Mouse (Mus musculus): ENCODE data around the gene Cdc25a.

Cdc25a gene

DNA sequence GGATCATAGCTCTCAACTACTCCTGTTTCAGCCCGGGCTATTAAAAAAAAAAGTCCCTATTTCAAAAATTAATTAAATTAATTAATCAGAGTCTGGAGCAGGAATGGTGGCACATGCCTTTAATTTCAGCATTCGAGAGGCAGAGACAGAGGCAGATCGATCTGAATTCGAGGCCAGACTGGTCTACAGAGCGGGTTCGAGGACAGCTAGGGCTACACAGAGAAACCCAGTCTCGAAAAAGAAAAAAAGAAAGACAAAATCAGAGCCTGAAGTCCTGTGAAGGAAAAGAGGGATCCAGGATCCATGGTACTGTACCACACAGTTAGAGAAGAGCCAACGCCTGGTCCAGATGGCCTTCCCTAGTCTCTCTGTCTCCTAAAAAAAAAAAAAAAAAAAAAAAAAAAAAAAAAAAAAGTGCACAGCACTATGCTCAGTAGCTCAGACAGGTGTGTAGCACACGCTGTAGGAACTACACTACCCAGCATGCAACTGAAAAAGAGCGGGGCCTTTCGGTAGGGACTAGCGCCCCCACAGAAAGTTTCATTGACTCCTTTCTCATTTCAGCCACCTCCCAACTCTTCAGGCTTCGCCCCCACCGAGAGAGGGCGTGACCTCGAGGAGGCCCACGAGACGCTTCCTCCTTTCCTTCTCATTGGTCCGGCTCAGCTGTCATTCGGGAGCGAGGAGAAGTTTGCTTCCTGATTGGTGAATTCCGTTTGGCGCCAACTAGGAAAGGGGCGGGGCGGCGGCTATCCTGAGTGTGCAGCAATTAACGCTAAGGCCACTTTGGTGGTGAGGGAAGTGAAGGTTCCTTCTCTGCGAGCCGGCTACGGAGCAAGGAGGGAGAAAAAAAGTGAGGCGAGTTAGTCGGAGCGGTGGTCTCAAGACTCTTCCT lies at the start of gene Cdc25a:
Cdc25a (plus strand) TSS at position 783 of the 895 bp plus-strand sequence.
- DNase-seq (ENCODE audit: low spot score): peak; percentile 86

DNA sequence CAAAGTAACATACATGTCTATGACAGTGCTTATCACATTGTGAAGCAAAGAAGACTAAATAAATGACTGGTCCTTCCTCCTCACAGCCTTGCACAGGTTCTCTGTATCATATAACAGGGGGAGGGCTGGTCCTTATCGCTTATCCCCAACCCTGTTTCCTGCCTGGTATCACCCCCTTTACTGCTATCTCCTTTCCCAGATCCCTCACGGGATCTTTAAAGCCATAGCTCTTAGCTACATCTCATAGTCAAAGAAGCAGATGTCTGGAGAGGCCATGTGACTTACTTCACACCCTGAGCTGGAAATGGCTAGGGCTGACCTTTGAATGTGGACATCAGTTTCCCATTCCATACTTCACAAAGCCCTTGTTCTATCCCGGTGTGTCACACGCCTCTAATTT lies 49.6 kb upstream of the Cdc25a start:
- no peak for DNase-seq (ENCODE audit: low spot score)

- no peak for DNase-seq (ENCODE audit: low spot score)
Measured at GRCm38 (mm10) chr9:109826181-109826580, 49.2 kb upstream of the Cdc25a start.

- DNase-seq (ENCODE audit: low spot score): peak; percentile 26
Measured at GRCm38 (mm10) chr9:109832391-109833087, 42.8 kb upstream of the Cdc25a start, which contains the start of gene Nme6. Gene Nme6 (plus strand): TSS chr9:109832749.

DNA sequence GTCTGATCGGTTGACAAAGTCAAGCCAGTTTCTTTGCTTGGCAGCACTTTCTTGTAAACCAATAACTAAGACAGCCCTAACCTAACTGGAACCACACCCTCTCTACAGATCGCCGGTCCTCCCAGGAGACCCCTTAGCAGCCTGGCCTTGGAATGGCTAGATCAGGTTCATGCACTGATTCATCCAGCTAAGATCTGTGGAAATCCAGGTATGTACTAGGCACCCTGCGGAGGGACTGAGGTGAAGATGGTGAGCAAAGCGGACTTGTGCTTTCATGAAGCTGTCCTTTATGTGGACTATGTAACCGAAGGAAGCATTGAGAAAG lies 42.3 kb upstream of the Cdc25a start:
- DNase-seq (ENCODE audit: low spot score): no peak

DNA sequence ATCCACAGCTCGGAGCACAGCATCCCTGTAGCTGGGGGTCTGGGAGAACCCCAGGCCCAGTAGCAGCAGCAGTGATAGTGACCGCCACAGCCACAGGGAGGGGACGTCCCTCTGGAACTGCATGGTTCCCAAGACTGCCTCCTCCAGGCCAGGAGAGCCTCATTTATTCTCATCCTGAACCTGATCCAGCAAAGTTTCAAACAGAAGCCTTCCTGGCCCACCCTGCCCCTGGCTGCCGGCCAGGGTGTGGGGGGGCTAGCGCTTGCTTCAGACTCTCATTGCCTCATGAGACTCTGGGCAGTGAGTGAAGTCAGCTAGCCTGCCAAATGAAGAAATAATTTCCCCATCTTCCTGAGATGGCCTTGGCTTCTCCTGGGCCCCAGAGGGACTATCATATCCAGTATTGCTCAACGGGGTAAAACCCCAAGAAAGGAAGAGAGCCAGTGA lies 26.0 kb upstream of the Cdc25a start, which contains the start of gene Camp:
Camp (minus strand) TSS at position 306 of the 447 bp plus-strand sequence.
- no peak for DNase-seq (ENCODE audit: low spot score)

DNA sequence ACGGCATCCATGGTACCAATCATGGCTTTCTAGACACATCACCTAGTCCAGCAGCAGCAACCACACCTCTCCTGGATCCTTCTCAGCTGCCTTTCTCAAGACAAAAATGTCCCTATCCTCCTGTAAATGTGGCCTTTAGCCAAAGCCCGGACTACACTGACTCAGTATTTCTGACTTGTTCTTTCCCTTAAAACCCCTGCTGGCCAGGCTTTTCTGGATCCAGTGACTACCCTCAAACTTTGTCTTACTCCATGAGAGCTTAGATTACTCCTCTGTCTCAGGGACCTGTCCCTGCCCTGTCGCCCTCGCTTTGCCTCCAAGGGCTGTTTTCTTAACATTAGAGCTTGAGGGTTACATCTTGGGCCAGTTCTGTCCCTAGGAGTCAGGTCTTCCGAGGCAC lies 25.3 kb upstream of the Cdc25a start:
- no peak for DNase-seq (ENCODE audit: low spot score)

- no peak for DNase-seq (ENCODE audit: low spot score)
Measured at GRCm38 (mm10) chr9:109854341-109854740, 21.0 kb upstream of the Cdc25a start.

GRCm38 (mm10) chr9:109855947-109856346 lies 19.4 kb upstream of the Cdc25a start:
- no peak for DNase-seq (ENCODE audit: low spot score)

- peak; percentile 44 for DNase-seq (ENCODE audit: low spot score)
Measured at GRCm38 (mm10) chr9:109862397-109863044, 12.9 kb upstream of the Cdc25a start.

GRCm38 (mm10) chr9:109863085-109863484 lies 12.3 kb upstream of the Cdc25a start:
- DNase-seq (ENCODE audit: low spot score): no peak

GRCm38 (mm10) chr9:109866218-109866617 lies 9.2 kb upstream of the Cdc25a start:
- DNase-seq (ENCODE audit: low spot score): no peak

DNA sequence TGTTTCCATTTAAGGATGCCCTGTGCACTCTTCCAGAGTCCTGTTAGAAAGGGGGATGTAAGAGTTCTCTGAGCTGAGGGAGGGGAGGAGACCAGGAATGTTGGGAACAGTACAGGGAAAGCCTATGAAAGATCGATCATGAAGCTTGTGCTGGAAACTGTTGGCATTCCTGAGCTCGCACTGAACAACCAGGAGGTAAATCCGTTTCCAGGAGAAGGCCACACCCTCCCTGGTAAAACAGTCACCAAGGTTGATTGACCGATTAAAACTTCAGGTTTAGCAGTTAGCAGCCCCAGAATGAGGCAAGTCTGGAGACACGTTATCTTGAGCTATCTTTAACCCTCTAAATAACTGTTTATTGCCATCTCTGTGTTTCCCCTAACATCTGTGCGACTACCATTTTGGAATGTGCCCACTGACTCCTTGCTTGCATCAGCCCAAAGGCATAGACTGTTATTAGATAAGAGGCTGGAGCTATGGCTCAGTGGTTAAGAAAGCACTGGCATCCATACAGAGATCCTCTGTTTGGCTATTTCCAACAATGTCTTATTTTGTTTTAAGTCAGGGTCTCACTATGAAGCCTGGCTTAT lies 4.3 kb upstream of the Cdc25a start:
- no peak for DNase-seq (ENCODE audit: low spot score)

DNA sequence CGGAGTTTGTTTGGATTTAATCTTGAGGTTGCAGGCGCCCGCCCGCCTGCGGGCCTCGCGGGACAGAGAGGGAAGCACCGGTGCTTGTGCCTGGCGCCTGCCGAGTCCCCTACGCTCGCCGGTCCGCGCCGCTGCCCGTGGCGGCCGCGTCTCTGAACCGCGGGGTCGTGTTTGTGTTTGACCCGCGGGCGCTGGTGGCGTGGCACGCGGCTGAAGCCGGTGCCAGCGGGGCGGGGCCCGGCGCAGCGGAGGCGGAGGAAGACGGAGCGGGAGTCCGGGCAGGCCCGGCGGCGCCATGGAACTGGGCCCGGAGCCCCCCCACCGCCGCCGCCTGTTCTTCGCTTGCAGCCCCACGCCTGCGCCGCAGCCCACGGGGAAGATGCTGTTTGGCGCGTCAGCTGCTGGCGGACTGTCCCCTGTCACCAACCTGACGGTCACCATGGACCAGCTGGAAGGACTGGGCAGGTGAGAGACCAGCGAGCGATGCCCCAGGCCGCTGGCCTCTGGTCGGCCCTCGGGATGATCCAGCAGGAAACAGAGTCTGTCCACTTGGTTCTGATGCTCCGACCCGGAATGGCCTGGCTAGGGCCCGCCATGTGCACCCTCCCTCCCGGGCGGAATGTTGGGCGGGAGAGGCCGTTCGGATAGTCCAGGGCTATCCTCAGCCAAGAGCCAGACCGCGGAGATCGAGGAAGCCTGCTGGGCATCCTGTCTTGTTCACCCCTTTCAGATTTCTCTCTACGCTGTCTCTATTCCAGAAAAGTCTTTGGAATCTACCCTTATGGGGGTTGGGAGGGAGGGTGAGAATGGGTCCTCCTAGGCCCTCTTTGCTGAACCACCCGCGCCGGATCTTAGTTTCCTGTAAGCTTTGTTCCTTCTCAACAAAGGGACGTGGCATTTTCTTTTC lies 569 bp downstream of the Cdc25a start:
- DNase-seq (ENCODE audit: low spot score): no peak

DNA sequence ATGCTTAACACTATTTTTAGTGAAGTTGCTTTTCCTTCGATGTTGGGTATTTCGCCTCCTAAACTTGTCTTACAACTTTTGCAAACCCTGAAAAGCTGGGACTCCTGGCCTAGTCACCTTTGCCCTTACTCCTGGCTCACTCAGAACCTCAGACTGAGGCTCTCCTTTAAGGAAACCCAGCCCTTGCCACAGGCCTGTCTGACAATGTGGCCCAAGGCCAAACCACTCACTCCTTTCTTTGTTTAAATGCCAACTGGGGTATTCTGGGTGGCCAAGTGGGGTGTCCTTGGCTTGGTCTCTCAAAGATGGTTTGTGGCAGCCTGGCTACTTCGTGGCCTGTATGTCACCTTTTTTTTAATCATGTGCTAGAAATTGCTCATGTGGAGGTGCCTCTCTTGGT lies 1.4 kb downstream of the Cdc25a start:
- no peak for DNase-seq (ENCODE audit: low spot score)

DNA sequence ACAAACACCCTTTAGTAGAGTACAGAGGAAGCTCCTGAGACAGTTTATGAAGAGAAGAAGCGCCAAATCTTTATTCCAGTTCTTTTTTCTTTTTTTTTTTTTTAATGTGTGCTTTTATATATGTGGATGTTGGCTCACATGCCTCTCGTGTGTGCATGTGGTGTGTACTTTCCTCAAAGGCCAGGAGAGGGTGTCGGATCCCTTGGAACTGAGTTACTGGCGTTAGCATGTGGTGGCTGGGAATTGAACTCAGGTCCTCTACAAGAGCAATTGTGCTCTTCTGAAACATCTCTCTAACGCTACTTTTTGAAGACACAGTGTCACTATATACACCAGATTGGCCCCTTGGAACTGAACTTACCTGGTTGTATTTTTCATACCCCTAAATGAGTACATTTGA lies 2.3 kb downstream of the Cdc25a start:
- no peak for DNase-seq (ENCODE audit: low spot score)

GRCm38 (mm10) chr9:109879305-109879704 lies 3.9 kb downstream of the Cdc25a start:
- DNase-seq (ENCODE audit: low spot score): no peak

DNA sequence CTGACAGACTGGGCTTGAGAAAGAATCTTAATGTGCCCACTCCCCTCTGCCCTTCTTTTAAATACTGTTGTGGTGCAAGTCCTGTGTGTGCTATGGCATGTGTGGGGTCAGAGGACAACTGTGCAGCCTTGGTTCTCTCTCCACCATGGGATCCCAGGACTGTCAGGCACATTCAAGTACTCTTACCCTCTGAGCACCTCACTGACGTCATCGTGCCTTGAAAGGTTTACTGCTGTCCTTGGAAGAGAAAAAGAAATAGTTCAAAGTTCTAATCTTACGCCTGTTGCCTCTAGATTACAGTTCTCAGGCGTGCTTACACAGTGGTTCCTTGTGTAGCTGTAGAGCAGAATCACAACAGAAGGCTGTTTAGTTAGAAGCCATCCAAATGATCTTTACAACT lies 10.9 kb downstream of the Cdc25a start:
- no peak for DNase-seq (ENCODE audit: low spot score)

DNA sequence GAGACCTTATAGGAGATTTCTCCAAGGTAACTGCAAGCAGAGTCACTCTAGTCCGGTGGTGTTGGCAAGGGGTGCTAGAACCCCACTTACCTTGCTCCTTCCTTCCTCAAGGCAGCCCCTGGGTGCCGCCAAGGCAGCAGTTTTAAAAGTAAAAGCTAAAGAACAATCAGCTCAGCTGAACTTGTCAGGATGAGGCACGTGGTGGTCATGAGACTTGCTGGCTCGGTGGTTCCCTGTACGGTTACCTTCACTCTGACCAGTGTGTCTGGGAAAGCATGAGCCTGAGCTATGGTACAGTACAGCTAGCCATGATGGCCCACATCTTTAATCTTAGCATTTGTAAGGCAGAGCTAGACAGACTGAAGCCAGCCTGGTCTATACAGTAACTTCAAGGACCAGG lies 11.9 kb downstream of the Cdc25a start:
- DNase-seq (ENCODE audit: low spot score): no peak

GRCm38 (mm10) chr9:109891501-109891900 lies 16.1 kb downstream of the Cdc25a start:
- no peak for DNase-seq (ENCODE audit: low spot score)

GRCm38 (mm10) chr9:109892651-109893250 lies 17.4 kb downstream of the Cdc25a start:
- DNase-seq (ENCODE audit: low spot score): peak; percentile 47
